In the genomic region with DNA sequence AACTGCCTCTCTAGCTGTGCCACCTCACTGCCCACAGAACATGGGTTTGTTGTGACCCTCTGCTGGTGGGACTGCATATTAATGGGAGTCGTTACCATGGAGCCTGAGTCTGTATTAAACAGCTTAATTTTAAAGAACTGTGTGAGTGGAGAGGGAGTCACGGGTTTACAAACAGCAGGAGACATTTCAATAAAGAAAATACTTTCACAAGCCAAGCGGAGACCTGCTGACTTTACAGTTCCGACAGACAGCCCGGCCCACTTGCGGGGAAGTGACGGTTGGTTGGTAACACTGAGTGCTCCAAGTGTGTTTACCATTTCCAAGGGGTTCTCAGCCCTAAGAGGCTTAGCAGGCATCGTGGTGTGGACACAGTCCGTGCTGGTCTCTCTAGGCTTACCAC, we compare ENCODE assay signal across 9 mouse cellular contexts. TPM values are rescaled to one million over a fixed set of nuclear protein-coding genes. Genes with fewer than 3 reads are reported as not detected.
A peak's percentile ranks its signal among the peaks of the same experiment; 100 is the strongest.
DNase-seq lines count a peak whose midpoint lies in the region; ATAC-seq and TF ChIP-seq lines count a peak whose summit lies in the region.
"Had no signal": no experiment of that assay in that cellular context is flagged by ENCODE, and none has a peak within 500 bp of the region (broad histone marks: within the 10 kb centered on the region; RNA-seq: fewer than 3 reads in every experiment).

No protein-coding gene starts in this region.

- ATAC-seq in hindbrain, embryonic 16.5 days: peak; percentile 91
- ATAC-seq in megakaryocyte progenitor cell, adult 5-6 weeks (replicated peaks; ENCODE audit: poor library complexity): 0 out of 2 replicates have a peak, but pooled peaks have one; percentile 5

- peak; percentile 52 for DNase-seq in CD4-positive, CD25-positive, alpha-beta regulatory T cell, adult 2 months (ENCODE audit: low read depth, low spot score)
- DNase-seq in urinary bladder, adult 18-20 months (ENCODE audit: low spot score in 2 of 2): no peak
- DNase-seq in frontal cortex, postnatal 10 days (ENCODE audit: low spot score in 2 of 2): no peak
- DNase-seq in layer of hippocampus, adult 9-10 months (ENCODE audit: low spot score): no peak
- DNase-seq: layer of hippocampus, postnatal 36 days had no signal

- peak overlapping the region; percentile 73 for H3K27ac ChIP-seq in hindbrain, embryonic 16.5 days (ENCODE audit: low read depth, low read length)

- peaks cover 100% of the 10 kb centered on the region for H3K9me3 ChIP-seq in E14TG2a.4 (ENCODE audit: low read length)
- H3K9me3 ChIP-seq in hindbrain, embryonic 16.5 days (ENCODE audit: control insufficient read depth, low read length): no peaks in the 10 kb centered on the region

- peak overlapping the region; percentile 46; the same call in 1 of the 2 replicates for H3K4me3 ChIP-seq in E14TG2a.4 (replicated peaks; ENCODE audit: low read length)
- no peak overlapping the region for H3K4me3 ChIP-seq in hindbrain, embryonic 16.5 days (ENCODE audit: low read length)
- H3K4me3 ChIP-seq: erythroblast, embryonic 14.5 days had no signal

- no peaks in the 10 kb centered on the region for H3K4me1 ChIP-seq in E14TG2a.4 (replicated peaks; ENCODE audit: low read depth, low read length)
- peaks cover 26% of the 10 kb centered on the region for H3K4me1 ChIP-seq in hindbrain, embryonic 16.5 days (ENCODE audit: control insufficient read depth, insufficient read depth, low read depth, low read length)

- H3K27me3 ChIP-seq in E14TG2a.4 (ENCODE audit: insufficient read depth, low read length): no peaks in the 10 kb centered on the region
- H3K27me3 ChIP-seq in hindbrain, embryonic 16.5 days (replicated peaks; ENCODE audit: control insufficient read depth, insufficient read depth, low read length): no peaks in the 10 kb centered on the region

- peaks cover 100% of the 10 kb centered on the region for H3K36me3 ChIP-seq in E14TG2a.4 (ENCODE audit: insufficient read depth, low read length)
- H3K36me3 ChIP-seq in hindbrain, embryonic 16.5 days (ENCODE audit: control insufficient read depth, insufficient read depth, low read length): no peaks in the 10 kb centered on the region

- peak overlapping the region; percentile 9 for H3K4me2 ChIP-seq in hindbrain, embryonic 16.5 days (ENCODE audit: low read length)

- no peak for TF ChIP-seq CTCF in E14TG2a.4 (conservative IDR thresholded peaks at IDR 0.05; ENCODE audit: low read length)

- 15% methylated on average over 9 of the region's 9 CpGs for WGBS in hindbrain, embryonic 16.5 days

- no peak overlapping the region for H3K9ac ChIP-seq in hindbrain, embryonic 16.5 days (ENCODE audit: low read depth, low read length)

RNA-seq across cellular contexts. Expression of a gene that starts 36.6 kb away (rescaled TPM):
- 69.9 and 73.3 TPM in 2 replicates for polyA plus RNA-seq in hindbrain, embryonic 16.5 days (2015; fragmentation: Nextera tagmentation; extraction: Ambion mirVana)
- total RNA-seq in megakaryocyte progenitor cell, adult 5-6 weeks (2015): 43.8 and 45.3 TPM in 2 replicates
- total RNA-seq in megakaryocyte progenitor cell, adult 5-6 weeks (2017): 118 and 129 TPM in 2 replicates
